Mouse (Mus musculus) c-Kit-positive CD71-negative TER-119-negative erythroid progenitor cells, embryonic 14.5 days (primary cell): ENCODE data around the gene Eya2.
A peak's percentile ranks its signal among the peaks of the same experiment; 100 is the strongest.

Source experiments
- DNase-seq: peaks from one replicate; pipeline ENCODE4 v3.0.0-alpha.2; 2013; ENCODE audit warnings: low read depth

Eya2 gene

GRCm38 (mm10) chr2:165595676-165596070, 841 bp downstream of the Eya2 start:
- no peak for DNase-seq

GRCm38 (mm10) chr2:165596141-165596540, 1.3 kb downstream of the Eya2 start:
- no peak for DNase-seq

GRCm38 (mm10) chr2:165597536-165597935, 2.7 kb downstream of the Eya2 start:
- no peak for DNase-seq

- DNase-seq, result no peak
Measured at GRCm38 (mm10) chr2:165598139-165598538, 3.3 kb downstream of the Eya2 start.

GRCm38 (mm10) chr2:165599566-165599965, 4.7 kb downstream of the Eya2 start:
- DNase-seq, result no peak

- DNase-seq, result no peak
Measured at GRCm38 (mm10) chr2:165600926-165601325, 6.1 kb downstream of the Eya2 start.

GRCm38 (mm10) chr2:165601605-165602004, 6.8 kb downstream of the Eya2 start:
- no peak for DNase-seq

GRCm38 (mm10) chr2:165603775-165604174, 8.9 kb downstream of the Eya2 start:
- DNase-seq, result no peak

GRCm38 (mm10) chr2:165611551-165612253, 16.9 kb downstream of the Eya2 start:
- DNase-seq, result no peak

GRCm38 (mm10) chr2:165613741-165614339, 19.0 kb downstream of the Eya2 start:
- no peak for DNase-seq

- no peak for DNase-seq
Measured at GRCm38 (mm10) chr2:165621488-165621887, 26.7 kb downstream of the Eya2 start.

- no peak for DNase-seq
Measured at GRCm38 (mm10) chr2:165622596-165622995, 27.8 kb downstream of the Eya2 start.

- no peak for DNase-seq
Measured at GRCm38 (mm10) chr2:165626826-165627225, 32.0 kb downstream of the Eya2 start.

- DNase-seq, result no peak
Measured at GRCm38 (mm10) chr2:165627974-165628373, 33.1 kb downstream of the Eya2 start.

GRCm38 (mm10) chr2:165629900-165630299, 35.1 kb downstream of the Eya2 start:
- no peak for DNase-seq

GRCm38 (mm10) chr2:165633011-165633785, 38.4 kb downstream of the Eya2 start:
- no peak for DNase-seq

GRCm38 (mm10) chr2:165634481-165634880, 39.6 kb downstream of the Eya2 start:
- no peak for DNase-seq

- DNase-seq, result peak; percentile 44
Measured at GRCm38 (mm10) chr2:165639075-165639755, 44.4 kb downstream of the Eya2 start.

- peak; percentile 35 for DNase-seq
Measured at GRCm38 (mm10) chr2:165641909-165642505, 47.2 kb downstream of the Eya2 start.

- DNase-seq, result no peak
Measured at GRCm38 (mm10) chr2:165643596-165643995, 48.8 kb downstream of the Eya2 start.

GRCm38 (mm10) chr2:165644057-165644456, 49.2 kb downstream of the Eya2 start:
- DNase-seq, result no peak

GRCm38 (mm10) chr2:165651031-165651430, 56.2 kb downstream of the Eya2 start:
- no peak for DNase-seq
